Mouse (Mus musculus) heart, adult 2 months (tissue): ENCODE results near the gene Gm3532.
"Not testable (repeated sequence)": the region's sequence is repeated elsewhere in the genome, so short reads cannot be mapped to it uniquely, and the experiment has no call there.

ENCODE experiments used
- CTCF ChIP-seq: fragments of 200-600 bp; IDR thresholded peaks from 2 replicates; pipeline ENCODE4 v1.8.1; 2022; ENCODE audit warnings: antibody characterized with exemption, mild to moderate bottlenecking, moderate library complexity
- POLR2A ChIP-seq: fragments of 200-500 bp; IDR thresholded peaks from 2 replicates; pipeline ENCODE4 v1.6.1; 2011; ENCODE audit warnings: mild to moderate bottlenecking, low read depth, low read length, control low read depth; ENCODE audit not compliant: insufficient read depth

GRCm38 (mm10) chr14:5501374-5501773 lies 36.9 kb upstream of the Gm3532 start, which contains the start of gene Gm3488:
- not testable (repeated sequence) for TF ChIP-seq CTCF, POLR2A
